Mouse (Mus musculus) lung, postnatal 0 days (tissue): ENCODE data around the gene Nedd8.

Experiments used
- CTCF ChIP-seq: IDR thresholded peaks from 2 replicates; pipeline ENCODE4 v1.5.1; 2016; ENCODE audit warnings: antibody characterized with exemption, mild to moderate bottlenecking
- EP300 ChIP-seq: IDR thresholded peaks from 2 replicates; pipeline ENCODE4 v1.6.1; 2016; ENCODE audit warnings: antibody characterized with exemption, mild to moderate bottlenecking, control low read depth

- TF ChIP-seq EP300: no peak
- TF ChIP-seq CTCF: no peak
These were observed 41.8 kb upstream of the Nedd8 start, which contains the start of gene Tgm1 for GRCm38 (mm10) chr14:55713729-55714122.
